Mouse (Mus musculus) frontal cortex, postnatal 36 days (tissue): ENCODE data around the gene Plpp4.

Experiments used
- DNase-seq, 2 experiments: peaks; one replicate each; pipeline ENCODE4 v3.0.0; 2022; ENCODE audit warnings: low spot score in 2 of 2

The Plpp4 gene

DNA sequence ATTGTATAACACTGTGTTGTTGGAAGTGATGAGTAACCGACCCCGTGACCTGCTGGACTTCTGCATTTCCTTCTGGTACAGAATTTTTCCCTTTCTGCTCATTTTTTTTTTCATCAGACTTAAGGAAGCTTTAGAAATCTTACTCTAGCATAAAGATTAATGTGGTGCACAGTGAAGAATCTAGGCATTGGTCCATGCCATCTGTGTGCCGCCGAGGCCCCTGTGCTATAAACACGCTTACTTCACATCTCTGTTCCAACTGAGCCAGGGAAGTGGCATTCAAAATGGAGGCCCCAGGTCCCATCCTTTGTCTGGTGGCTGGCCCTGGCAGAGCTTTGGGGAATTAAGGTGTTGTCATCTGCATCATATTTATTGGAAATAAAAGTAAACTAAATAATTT is 44.8 kb downstream of the Plpp4 start:
- peak in 1 of 2 experiments; percentile 8 for DNase-seq

DNA sequence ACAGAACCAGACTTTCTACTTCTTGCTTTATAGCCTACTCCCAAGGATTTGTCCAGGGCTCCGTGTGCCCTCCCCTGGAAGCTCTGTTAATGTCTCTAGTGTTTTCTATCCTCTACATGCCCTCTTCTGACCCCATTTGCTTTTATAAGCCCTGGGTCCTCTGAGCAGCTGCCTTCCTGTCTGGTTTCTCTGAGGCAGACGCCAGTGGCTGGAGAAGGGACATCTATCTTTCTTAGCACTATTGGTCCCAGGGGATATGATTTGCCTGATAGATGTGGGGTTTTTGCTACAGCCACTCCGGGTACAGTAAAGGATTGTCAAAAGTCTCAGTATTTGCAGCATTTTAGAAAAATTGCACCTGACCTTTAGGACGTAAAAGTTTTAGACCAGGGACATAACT is 46.5 kb downstream of the Plpp4 start:
- DNase-seq = no peak

DNA sequence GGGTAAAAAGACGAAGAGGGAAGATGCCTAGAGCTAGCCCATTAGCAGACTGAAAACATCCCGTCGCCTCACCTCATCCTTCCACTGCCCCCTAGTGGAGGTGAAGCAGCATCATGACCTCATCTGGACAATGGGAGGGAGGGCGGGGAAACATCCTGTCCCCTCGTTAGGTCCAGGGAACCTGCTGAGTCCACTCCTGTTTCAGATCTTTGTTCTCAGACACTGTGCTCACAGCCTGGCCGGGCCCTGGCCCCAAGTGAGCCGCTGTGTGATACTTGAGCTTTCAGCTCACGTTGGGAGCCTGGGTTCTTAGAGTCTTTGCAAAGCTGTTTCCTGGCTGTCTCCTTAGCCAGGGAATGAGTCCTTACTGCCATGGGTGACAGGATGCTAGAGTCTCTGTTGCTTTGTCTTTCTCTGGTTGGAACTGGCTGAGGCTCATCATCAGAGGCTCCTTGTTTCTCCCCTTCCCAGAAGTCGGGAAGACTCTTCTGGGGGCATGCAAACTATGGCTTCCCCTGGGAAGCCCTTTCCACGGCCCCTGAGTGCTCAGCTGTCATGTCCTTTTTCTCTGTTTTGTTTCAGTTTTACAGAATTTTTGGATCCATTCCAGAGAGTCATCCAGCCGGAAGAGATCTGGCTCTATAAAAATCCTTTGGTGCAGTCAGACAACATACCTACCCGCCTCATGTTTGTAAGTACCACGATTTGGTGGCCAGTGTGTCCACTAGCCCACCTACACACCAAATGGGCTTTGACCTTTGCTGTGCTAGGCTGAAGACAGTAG is 50.4 kb downstream of the Plpp4 start:
- DNase-seq = no peak

GRCm38 (mm10) chr7:129308661-129309060 is 51.8 kb downstream of the Plpp4 start:
- DNase-seq = no peak

- DNase-seq = no peak
Observed at GRCm38 (mm10) chr7:129312521-129312920, 55.7 kb downstream of the Plpp4 start.

GRCm38 (mm10) chr7:129313969-129314368 is 57.1 kb downstream of the Plpp4 start:
- DNase-seq = no peak

- no peak for DNase-seq
Observed at GRCm38 (mm10) chr7:129340096-129340495, 83.3 kb downstream of the Plpp4 start.

- DNase-seq = peak in 1 of 2 experiments; percentile 4
Observed at GRCm38 (mm10) chr7:129355561-129355960, 98.7 kb downstream of the Plpp4 start.

DNA sequence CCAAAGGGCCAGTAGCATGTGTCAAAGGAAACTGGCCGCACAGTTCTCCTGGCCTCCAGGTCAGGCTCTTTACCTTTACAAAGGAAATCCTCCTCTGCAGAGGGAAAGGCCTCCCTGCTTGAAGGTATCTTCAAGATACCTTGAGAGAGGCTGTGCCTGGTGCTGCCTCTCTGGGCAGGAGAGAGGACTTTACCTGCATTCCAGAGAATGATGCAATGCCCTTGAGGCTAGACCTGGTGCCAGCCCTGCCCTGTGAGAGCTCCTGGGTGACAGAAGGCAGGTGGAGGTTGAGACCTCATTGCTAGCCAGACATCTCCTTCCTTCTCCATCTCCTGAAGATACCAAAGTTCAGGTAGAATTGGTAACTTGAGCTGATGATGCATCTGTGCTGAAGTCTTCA is 118.5 kb downstream of the Plpp4 start:
- DNase-seq = no peak

- DNase-seq = no peak
Observed at GRCm38 (mm10) chr7:129385149-129385548, 128.3 kb downstream of the Plpp4 start.

- no peak for DNase-seq
Observed at GRCm38 (mm10) chr7:129392835-129393489, 136.1 kb downstream of the Plpp4 start.

- DNase-seq = no peak
Observed at GRCm38 (mm10) chr7:129396561-129396960, 139.7 kb downstream of the Plpp4 start.

- peak; percentile 15 to 31 for DNase-seq
Observed at GRCm38 (mm10) chr7:129399071-129399470, 142.2 kb downstream of the Plpp4 start.

DNA sequence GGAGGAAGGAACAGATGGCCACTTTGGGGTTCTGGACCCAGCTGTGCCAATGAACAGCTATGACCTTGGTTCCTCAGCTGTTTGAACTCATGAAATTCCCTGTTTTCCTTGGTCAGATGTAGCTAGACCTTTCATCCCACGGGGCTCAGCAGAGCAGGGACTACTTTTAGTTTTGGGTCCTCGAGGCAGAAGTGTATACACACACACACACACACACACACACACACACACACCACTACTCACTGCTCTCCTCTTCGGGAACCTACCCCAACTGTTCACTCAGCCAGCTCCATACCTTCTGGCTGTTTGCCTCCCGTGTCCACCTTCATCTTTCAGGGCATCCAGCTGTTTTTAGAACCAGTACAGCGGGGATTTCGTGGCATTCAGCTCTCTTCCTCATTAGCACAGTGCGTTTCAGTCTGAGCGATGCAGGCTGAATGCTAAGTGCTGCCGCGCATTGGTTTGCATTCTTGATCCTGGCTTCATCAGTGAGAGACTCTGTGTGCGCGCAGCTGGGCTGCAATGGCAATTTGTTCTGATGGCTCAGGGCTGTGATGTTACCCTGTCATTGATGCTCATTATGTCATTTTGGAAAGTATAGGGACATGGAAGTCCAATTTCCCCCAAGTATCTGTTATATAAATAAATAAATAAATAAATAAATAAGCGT is 146.0 kb downstream of the Plpp4 start:
- DNase-seq = peak; percentile 25 to 59

DNA sequence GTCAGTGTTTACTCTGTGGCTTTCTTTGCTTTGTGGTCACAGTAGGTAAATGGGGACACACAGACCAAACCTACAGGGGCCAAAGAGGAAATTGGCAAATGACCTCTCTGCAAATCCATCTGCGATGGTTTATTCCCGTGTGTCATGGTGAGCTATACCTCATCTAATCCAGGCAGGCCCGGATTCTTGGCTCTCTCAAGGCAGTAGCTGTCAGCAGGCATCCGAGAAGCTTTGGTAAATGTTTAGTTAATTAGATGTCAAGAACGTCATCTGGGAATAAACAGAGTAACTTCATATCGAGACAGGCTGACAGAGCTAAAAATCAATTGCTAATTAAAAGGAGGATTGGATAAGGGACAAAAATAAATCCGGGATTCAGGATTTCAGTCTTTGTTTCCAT is 149.2 kb downstream of the Plpp4 start:
- no peak for DNase-seq

DNA sequence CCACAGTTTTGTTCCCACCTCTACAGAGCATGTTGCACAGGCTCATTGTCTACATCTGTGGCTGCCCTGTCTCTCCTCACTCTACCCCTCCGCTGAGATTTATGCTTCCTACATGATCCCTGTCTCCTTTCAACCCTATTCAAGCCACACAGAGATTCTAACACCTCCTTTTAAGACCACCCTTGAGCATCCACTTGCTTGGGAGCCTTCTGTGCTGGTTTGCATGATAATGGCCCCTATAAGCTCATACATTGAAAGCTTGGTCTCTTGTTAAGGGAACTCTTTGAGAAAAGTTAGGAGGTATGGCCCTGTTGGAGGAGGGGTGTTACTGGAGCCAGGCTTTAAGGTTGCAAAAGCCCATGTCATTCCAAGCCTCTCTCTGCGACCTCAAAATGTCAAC is 155.9 kb downstream of the Plpp4 start:
- DNase-seq = no peak

DNA sequence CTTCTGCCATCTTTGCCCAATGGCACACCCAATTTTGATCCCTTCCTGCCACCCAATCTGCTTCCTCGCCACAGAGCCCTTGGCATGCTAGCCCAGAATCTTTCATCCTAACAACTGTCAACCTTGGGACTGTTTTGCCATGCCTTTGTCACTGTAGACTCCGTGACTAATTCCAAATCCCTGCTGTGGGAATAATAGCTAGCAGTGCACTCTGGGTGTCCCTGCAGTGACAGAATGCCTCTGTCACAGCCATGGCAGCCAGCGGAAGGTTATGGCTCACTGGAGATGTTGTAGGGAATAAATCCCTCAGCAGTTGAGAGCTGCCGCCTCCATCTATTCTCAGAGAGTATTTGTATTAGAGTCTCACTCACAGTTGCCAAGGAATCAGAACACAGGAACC is 158.3 kb downstream of the Plpp4 start:
- DNase-seq = no peak

GRCm38 (mm10) chr7:129421181-129421580 is 164.3 kb downstream of the Plpp4 start:
- DNase-seq = no peak

- no peak for DNase-seq
Observed at GRCm38 (mm10) chr7:129425554-129425953, 168.7 kb downstream of the Plpp4 start.

DNA sequence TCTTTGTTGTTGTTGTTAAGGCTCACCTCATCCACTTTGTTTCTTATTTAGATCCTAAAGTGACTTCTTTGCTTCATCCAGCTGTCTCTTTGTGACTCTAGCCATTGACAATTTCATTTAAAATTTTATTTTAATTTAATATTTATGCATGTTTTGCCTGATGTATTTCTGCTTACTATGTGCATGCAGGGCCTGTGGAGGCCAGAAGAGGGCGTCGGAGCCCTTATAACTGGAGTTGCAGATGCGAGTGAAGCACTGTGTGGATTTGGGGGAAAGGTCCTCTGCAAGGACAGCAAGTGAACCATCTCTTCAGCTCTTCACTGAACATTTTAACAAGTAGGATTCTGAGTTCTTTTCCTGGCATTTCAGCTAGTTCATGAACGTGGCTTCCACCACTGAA is 172.0 kb downstream of the Plpp4 start:
- DNase-seq = no peak

GRCm38 (mm10) chr7:129429903-129430302 is 173.1 kb downstream of the Plpp4 start:
- no peak for DNase-seq
